Mouse (Mus musculus): Measurements from ENCODE around the gene Apex2. TPM values are rescaled to one million over a fixed set of nuclear protein-coding genes. Genes with fewer than 3 reads are reported as not detected.
A peak's percentile ranks its signal among the peaks of the same experiment; 100 is the strongest.

Gene Apex2
- polyA plus RNA-seq (2012; rRNA removed) (7.5 and 8.2 TPM in 2 replicates), polyA plus RNA-seq (2014; fragmentation: Nextera tagmentation; extraction: Ambion mirVana) (8.9 and 12.0 TPM in 2 replicates)

DNA sequence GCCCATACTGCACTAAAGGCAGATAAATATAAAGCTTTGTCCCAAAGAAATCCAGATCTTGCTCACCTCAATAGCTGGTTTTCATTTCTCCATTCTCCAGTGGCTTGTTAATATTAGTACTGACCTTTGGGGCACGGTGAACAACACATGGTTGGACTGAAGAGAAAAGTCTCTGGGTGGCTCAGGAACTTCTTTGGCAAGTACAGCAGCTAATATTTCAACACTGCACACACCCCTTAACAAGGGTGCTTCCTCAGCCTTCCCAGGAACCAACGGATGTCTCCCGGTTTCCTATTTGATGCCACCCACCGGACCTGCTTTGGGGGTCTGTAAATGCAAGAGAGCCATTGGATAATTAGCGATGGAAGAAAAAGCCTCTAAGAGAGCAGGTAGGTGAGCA is at the start of gene Apex2:
Gene Apex2, minus strand, starts transcription at position 173 of the 400 bp plus-strand sequence.
- H3K36me3 ChIP-seq (replicated peaks; ENCODE audit: control insufficient read depth, insufficient read depth, low read depth), result no peaks in the 10 kb centered on the region; the same call in 1 of the 2 replicates
- peak within 1 kb of the TSS; percentile 83 for H3K4me2 ChIP-seq (ENCODE audit: low read depth)
- ATAC-seq (ENCODE audit: insufficient read depth) (no peak), DNase-seq (ENCODE audit: low read depth in 3 of 3, low spot score in 3 of 3) (no peak)
- H3K4me1 ChIP-seq (replicated peaks; ENCODE audit: control insufficient read depth in 2 of 2, insufficient read depth in 2 of 2, low read length in 1 of 2), result peaks cover 6 to 12% of the 10 kb centered on the region in 2 experiments
- TF ChIP-seq CTCF (IDR thresholded peaks at IDR 0.05; ENCODE audit: low read depth) (no peak), EP300 (IDR thresholded peaks at IDR 0.05; ENCODE audit: low read depth) (no peak)
- H3K4me3 ChIP-seq (ENCODE audit: insufficient read depth in 1 of 2, low read depth in 2 of 2, low read length in 2 of 2), result peak within 1 kb of the TSS; percentile 74 to 91; a peak in 3 of 4 replicates
- H3K9me3 ChIP-seq (ENCODE audit: control insufficient read depth, low read length), result no peaks in the 10 kb centered on the region
- 74% methylated on average over 5 of the region's 5 CpGs for WGBS (ENCODE audit: insufficient replicate concordance)
- no peak within 1 kb of the TSS; the same call in none of the 2 replicates for H3K9ac ChIP-seq (replicated peaks)
- peak within 1 kb of the TSS; percentile 92 for H3K27ac ChIP-seq
- H3K27me3 ChIP-seq (ENCODE audit: control insufficient read depth, insufficient read depth, low read length), result no peaks in the 10 kb centered on the region

DNA sequence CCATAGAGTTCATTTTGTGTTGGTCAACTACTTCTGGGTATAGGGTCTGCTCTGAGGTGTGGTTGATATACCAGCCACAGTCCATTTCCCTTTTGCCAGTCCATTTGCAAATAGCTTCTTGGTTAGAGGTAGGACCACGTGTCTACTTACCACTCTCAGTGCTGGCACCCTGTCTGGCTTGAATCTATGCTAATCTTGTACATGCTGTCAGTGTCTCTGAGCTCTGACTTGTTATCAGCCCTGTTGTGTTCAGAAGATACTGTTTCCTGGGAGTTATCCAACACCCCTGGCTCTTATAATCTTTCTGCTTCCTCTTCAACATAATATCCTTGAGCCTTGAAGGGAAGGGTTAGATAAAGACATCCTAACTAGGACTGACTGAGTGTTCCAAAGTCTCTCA is 46.8 kb upstream of the Apex2 start:
- 0% methylated on average over 1 of the region's 1 CpGs for WGBS (ENCODE audit: insufficient replicate concordance)
- Histone ChIP-seq H3K4me3 (ENCODE audit: insufficient read depth in 1 of 2, low read depth in 2 of 2, low read length in 2 of 2) (no peak overlapping the region), H3K9ac (replicated peaks) (no peak overlapping the region), H3K27me3 (ENCODE audit: control insufficient read depth, insufficient read depth, low read length) (no peaks in the 10 kb centered on the region), H3K36me3 (replicated peaks; ENCODE audit: control insufficient read depth, insufficient read depth, low read depth) (no peaks in the 10 kb centered on the region), H3K27ac (no peak overlapping the region), H3K4me2 (ENCODE audit: low read depth) (no peak overlapping the region), H3K9me3 (ENCODE audit: control insufficient read depth, low read length) (no peaks in the 10 kb centered on the region), H3K4me1 (replicated peaks; ENCODE audit: control insufficient read depth in 2 of 2, insufficient read depth in 2 of 2, low read length in 1 of 2) (peaks cover 0 to 3% of the 10 kb centered on the region in 2 experiments; a peak in 1 of 4 replicates)
- DNase-seq (ENCODE audit: low read depth in 3 of 3, low spot score in 3 of 3), result peak in 2 of 3 experiments; percentile 7 to 17
- TF ChIP-seq CTCF (IDR thresholded peaks at IDR 0.05; ENCODE audit: low read depth) (no peak), EP300 (IDR thresholded peaks at IDR 0.05; ENCODE audit: low read depth) (peak; percentile 65)
- ATAC-seq (ENCODE audit: insufficient read depth), result peak; percentile 78

DNA sequence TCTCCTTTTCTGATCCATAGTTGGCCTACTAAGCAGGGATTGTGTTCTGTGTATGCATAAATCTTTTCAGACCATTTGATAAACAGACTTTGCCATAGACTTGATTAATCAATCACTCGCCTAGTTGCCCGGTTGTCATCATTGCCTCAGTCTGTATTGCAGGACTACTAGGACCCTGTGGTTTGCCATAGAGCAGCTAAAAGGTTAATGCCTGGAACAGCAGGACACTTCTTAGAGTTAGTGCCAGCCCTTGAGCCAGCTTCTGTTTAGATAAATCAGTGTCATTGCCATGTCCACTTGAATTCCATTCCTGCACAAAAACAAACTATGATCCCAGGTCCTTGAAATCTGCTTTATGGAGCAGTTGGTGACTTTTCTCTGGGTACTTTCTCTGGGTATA is 9.2 kb upstream of the Apex2 start:
- Histone ChIP-seq H3K36me3 (replicated peaks; ENCODE audit: control insufficient read depth, insufficient read depth, low read depth) (no peaks in the 10 kb centered on the region), H3K4me1 (replicated peaks; ENCODE audit: control insufficient read depth in 2 of 2, insufficient read depth in 2 of 2, low read length in 1 of 2) (peaks cover 14 to 19% of the 10 kb centered on the region in 2 experiments), H3K9me3 (ENCODE audit: control insufficient read depth, low read length) (no peaks in the 10 kb centered on the region), H3K4me3 (ENCODE audit: insufficient read depth in 1 of 2, low read depth in 2 of 2, low read length in 2 of 2) (no peak overlapping the region), H3K4me2 (ENCODE audit: low read depth) (no peak overlapping the region), H3K27ac (no peak overlapping the region), H3K27me3 (ENCODE audit: control insufficient read depth, insufficient read depth, low read length) (no peaks in the 10 kb centered on the region), H3K9ac (replicated peaks) (no peak overlapping the region)
- ATAC-seq (ENCODE audit: insufficient read depth) (no peak), DNase-seq (ENCODE audit: low read depth in 3 of 3, low spot score in 3 of 3) (no peak)
- TF ChIP-seq CTCF (IDR thresholded peaks at IDR 0.05; ENCODE audit: low read depth) (no peak), EP300 (IDR thresholded peaks at IDR 0.05; ENCODE audit: low read depth) (no peak)
- 56% methylated on average over 2 of the region's 2 CpGs for WGBS (ENCODE audit: insufficient replicate concordance)

DNA sequence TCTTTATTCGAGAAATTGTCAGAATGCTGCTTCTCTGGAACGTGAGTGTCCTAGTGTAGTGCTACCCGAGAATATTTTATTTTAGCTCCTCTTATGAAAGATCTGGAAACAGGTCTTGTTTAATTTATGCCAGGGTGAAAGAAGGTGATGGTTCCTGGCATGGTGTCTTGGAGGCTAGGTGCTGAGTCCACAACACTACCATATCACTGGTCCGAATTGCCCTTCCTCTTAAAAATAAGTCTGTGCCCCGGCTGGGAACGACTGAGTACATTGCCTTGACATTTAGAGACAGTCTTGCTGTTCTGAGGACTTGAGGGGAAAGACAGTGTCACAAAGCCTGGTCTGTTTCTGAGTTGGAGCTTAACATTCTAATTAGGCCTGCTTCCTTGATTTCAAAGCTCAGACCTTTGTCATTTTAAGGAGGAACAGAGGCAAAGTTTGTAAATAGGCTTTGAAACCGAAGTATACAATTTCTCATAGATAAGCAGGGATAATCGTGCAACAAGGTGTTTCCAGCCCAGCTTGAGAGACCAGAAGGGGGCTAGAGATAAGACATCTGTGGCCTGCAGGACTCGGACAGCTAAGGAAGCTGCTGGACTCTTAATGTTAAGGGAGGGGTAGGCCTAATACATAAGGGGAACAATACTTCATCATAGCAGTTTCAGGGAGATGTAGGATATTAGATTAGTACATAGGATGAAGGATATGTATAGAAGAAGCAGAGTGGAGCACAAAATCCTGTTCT is 5.5 kb upstream of the Apex2 start:
- Histone ChIP-seq H3K4me3 (ENCODE audit: insufficient read depth in 1 of 2, low read depth in 2 of 2, low read length in 2 of 2) (no peak overlapping the region), H3K4me2 (ENCODE audit: low read depth) (peak overlapping the region; percentile 49), H3K27me3 (ENCODE audit: control insufficient read depth, insufficient read depth, low read length) (no peaks in the 10 kb centered on the region), H3K9ac (replicated peaks) (peak overlapping the region; percentile 48; the same call in 1 of the 2 replicates), H3K36me3 (replicated peaks; ENCODE audit: control insufficient read depth, insufficient read depth, low read depth) (no peaks in the 10 kb centered on the region), H3K9me3 (ENCODE audit: control insufficient read depth, low read length) (no peaks in the 10 kb centered on the region), H3K4me1 (replicated peaks; ENCODE audit: control insufficient read depth in 2 of 2, insufficient read depth in 2 of 2, low read length in 1 of 2) (peaks cover 14 to 19% of the 10 kb centered on the region in 2 experiments), H3K27ac (peak overlapping the region; percentile 39)
- peak; percentile 50 to 57 (median 54) for DNase-seq (ENCODE audit: low read depth in 3 of 3, low spot score in 3 of 3)
- WGBS (ENCODE audit: insufficient replicate concordance), result 37% methylated on average over 9 of the region's 9 CpGs
- ATAC-seq (ENCODE audit: insufficient read depth), result peak; percentile 90
- TF ChIP-seq EP300 (IDR thresholded peaks at IDR 0.05; ENCODE audit: low read depth) (peak; percentile 84), CTCF (IDR thresholded peaks at IDR 0.05; ENCODE audit: low read depth) (no peak)

DNA sequence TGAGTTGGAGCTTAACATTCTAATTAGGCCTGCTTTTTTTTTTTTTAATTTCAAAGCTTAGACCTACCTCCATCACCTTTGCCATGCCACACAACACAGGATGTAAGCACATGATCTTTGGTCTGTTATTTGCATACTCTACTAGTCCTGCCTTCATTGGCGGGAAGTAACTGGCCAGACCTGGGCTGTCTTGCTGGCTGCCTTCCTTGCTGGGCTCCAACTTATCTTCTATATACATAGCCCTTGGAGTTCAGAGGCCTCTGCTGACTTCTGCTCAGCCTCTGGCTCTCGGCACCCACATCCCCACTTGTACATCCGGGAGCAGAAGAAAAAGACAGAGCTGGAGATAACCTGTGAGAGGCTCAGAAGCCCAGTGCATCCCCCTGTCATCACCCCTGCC is 4.5 kb upstream of the Apex2 start:
- H3K27ac ChIP-seq, result no peak overlapping the region
- H3K9me3 ChIP-seq (ENCODE audit: control insufficient read depth, low read length), result no peaks in the 10 kb centered on the region
- TF ChIP-seq EP300 (IDR thresholded peaks at IDR 0.05; ENCODE audit: low read depth) (no peak), CTCF (IDR thresholded peaks at IDR 0.05; ENCODE audit: low read depth) (no peak)
- no peak overlapping the region for H3K4me3 ChIP-seq (ENCODE audit: insufficient read depth in 1 of 2, low read depth in 2 of 2, low read length in 2 of 2)
- H3K4me2 ChIP-seq (ENCODE audit: low read depth), result no peak overlapping the region; the same call in 1 of the 2 replicates
- 49% methylated on average over 3 of the region's 3 CpGs for WGBS (ENCODE audit: insufficient replicate concordance)
- ATAC-seq (ENCODE audit: insufficient read depth) (peak; percentile 36; the same call in 1 of the 2 replicates), DNase-seq (ENCODE audit: low read depth in 3 of 3, low spot score in 3 of 3) (no peak)
- no peaks in the 10 kb centered on the region for H3K27me3 ChIP-seq (ENCODE audit: control insufficient read depth, insufficient read depth, low read length)
- no peaks in the 10 kb centered on the region for H3K36me3 ChIP-seq (replicated peaks; ENCODE audit: control insufficient read depth, insufficient read depth, low read depth)
- peaks cover 14 to 19% of the 10 kb centered on the region in 2 experiments for H3K4me1 ChIP-seq (replicated peaks; ENCODE audit: control insufficient read depth in 2 of 2, insufficient read depth in 2 of 2, low read length in 1 of 2)
- H3K9ac ChIP-seq (replicated peaks), result no peak overlapping the region

Measured in liver, embryonic 14.5 days (tissue).